Mouse (Mus musculus) MEL (cell line): ENCODE measurements around the gene Celf2. TPM values are rescaled to one million over a fixed set of nuclear protein-coding genes. Genes with fewer than 3 reads are reported as not detected.

Source experiments
- DNase-seq: peaks from one replicate; pipeline ENCODE4 v3.0.0; 2011; ENCODE audit warnings: low read depth, low spot score
- H3K27ac ChIP-seq: 2 replicates; pipeline ENCODE4 v1.5.1; 2012; ENCODE audit warnings: low read depth, mild to moderate bottlenecking, control low read depth, low read length, moderate library complexity; ENCODE audit not compliant: control insufficient read depth
- H3K27me3 ChIP-seq, 2 experiments: fragments of 150-350 bp in 1 of 2; sonication (generic) in 1 of 2; 2 replicates each; pipeline ENCODE4 v1.6.1; 2012; ENCODE audit warnings: low read length in 2 of 2, mild to moderate bottlenecking in 2 of 2, improper control_type of control experiment in 1 of 2, moderate library complexity in 1 of 2; ENCODE audit not compliant: insufficient read depth in 2 of 2, control insufficient read depth in 1 of 2
- H3K36me3 ChIP-seq, 2 experiments: 2 replicates each; pipeline ENCODE4 v1.6.1; 2012 to 2014; ENCODE audit warnings: low read length in 2 of 2, improper control_type of control experiment in 1 of 2, inconsistent platforms in 1 of 2, mild to moderate bottlenecking in 1 of 2; ENCODE audit not compliant: insufficient read depth in 2 of 2, control insufficient read depth in 1 of 2
- H3K4me1 ChIP-seq, 2 experiments: fragments of 150-350 bp in 1 of 2; sonication (generic) in 1 of 2; 2 replicates each; pipeline ENCODE4 v1.6.1; 2012; ENCODE audit warnings: low read length in 2 of 2, improper control_type of control experiment in 1 of 2, mild to moderate bottlenecking in 1 of 2; ENCODE audit not compliant: insufficient read depth in 2 of 2, control insufficient read depth in 1 of 2
- H3K4me3 ChIP-seq, 2 experiments: fragments of 150-350 bp in 1 of 2; sonication (generic) in 1 of 2; 2 replicates each; pipeline ENCODE4 v1.5.1; 2012; ENCODE audit warnings: low read depth in 2 of 2, low read length in 2 of 2, mild to moderate bottlenecking in 2 of 2, moderate library complexity in 2 of 2, control low read depth in 1 of 2, improper control_type of control experiment in 1 of 2; ENCODE audit not compliant: control insufficient read depth in 1 of 2, insufficient read depth in 1 of 2
- H3K79me2 ChIP-seq: 2 replicates; pipeline ENCODE4 v1.6.1; 2012; ENCODE audit warnings: mild to moderate bottlenecking, low read length, moderate library complexity; ENCODE audit not compliant: control insufficient read depth, poor library complexity, insufficient read depth
- H3K9ac ChIP-seq: 2 replicates; pipeline ENCODE4 v1.6.1; 2012; ENCODE audit warnings: low read depth, mild to moderate bottlenecking, control low read depth, low read length, moderate library complexity; ENCODE audit not compliant: control insufficient read depth, poor library complexity, severe bottlenecking
- H3K9me3 ChIP-seq: fragments of 150-350 bp; sonication (generic); replicated peaks from 2 replicates; pipeline ENCODE4 v1.6.1; 2012; ENCODE audit warnings: mild to moderate bottlenecking, low read length, improper control_type of control experiment, moderate library complexity; ENCODE audit not compliant: insufficient read depth
- CHD2 ChIP-seq: IDR thresholded peaks from 2 replicates; pipeline ENCODE4 v1.6.1; 2011; ENCODE audit warnings: low read length, improper control_type of control experiment
- E2F4 ChIP-seq: IDR thresholded peaks from 2 replicates; pipeline ENCODE4 v1.6.1; 2011; ENCODE audit warnings: low read depth, low read length, improper control_type of control experiment, borderline replicate concordance
- EP300 ChIP-seq, 2 experiments: IDR thresholded peaks; 2 replicates each; pipeline ENCODE4 v1.6.1; 2011; ENCODE audit warnings: improper control_type of control experiment in 2 of 2, low read length in 2 of 2, low read depth in 1 of 2, mild to moderate bottlenecking in 1 of 2
- ETS1 ChIP-seq: IDR thresholded peaks from 2 replicates; pipeline ENCODE4 v1.6.1; 2012; ENCODE audit warnings: low read depth, mild to moderate bottlenecking, inconsistent platforms, low read length, improper control_type of control experiment, moderate library complexity
- MAFK ChIP-seq: IDR thresholded peaks from 2 replicates; pipeline ENCODE4 v1.6.1; 2011; ENCODE audit warnings: low read depth, mild to moderate bottlenecking, low read length, improper control_type of control experiment, borderline replicate concordance
- MAX ChIP-seq: IDR thresholded peaks from 2 replicates; pipeline ENCODE4 v1.6.1; 2011; ENCODE audit warnings: low read length, improper control_type of control experiment
- MYC ChIP-seq: IDR thresholded peaks from 2 replicates; pipeline ENCODE4 v1.6.1; 2011; ENCODE audit warnings: low read depth, mild to moderate bottlenecking, low read length, improper control_type of control experiment, moderate library complexity
- NRF1 ChIP-seq: IDR thresholded peaks from 2 replicates; pipeline ENCODE4 v1.6.1; 2014; ENCODE audit warnings: low read depth, mild to moderate bottlenecking, inconsistent platforms, low read length, improper control_type of control experiment, moderate library complexity; ENCODE audit not compliant: poor library complexity, insufficient read depth, severe bottlenecking
- POLR2A ChIP-seq, 2 experiments: IDR thresholded peaks; 2 replicates each; pipeline ENCODE4 v1.6.1; 2011 to 2012; ENCODE audit warnings: low read length in 2 of 2, mild to moderate bottlenecking in 2 of 2, control low read depth in 1 of 2, improper control_type of control experiment in 1 of 2, low read depth in 1 of 2, moderate library complexity in 1 of 2; ENCODE audit not compliant: control insufficient read depth in 1 of 2, insufficient read depth in 1 of 2, poor library complexity in 1 of 2
- SIN3A ChIP-seq: IDR thresholded peaks from 2 replicates; pipeline ENCODE4 v1.6.1; 2012; ENCODE audit warnings: low read length, improper control_type of control experiment, inconsistent platforms
- SMC3 ChIP-seq: IDR thresholded peaks from 2 replicates; pipeline ENCODE4 v1.6.1; 2011; ENCODE audit warnings: low read depth, low read length, improper control_type of control experiment
- TBP ChIP-seq: IDR thresholded peaks from 2 replicates; pipeline ENCODE4 v1.8.0; 2011; ENCODE audit warnings: low read depth, low read length, improper control_type of control experiment
- TCF12 ChIP-seq: IDR thresholded peaks from 2 replicates; pipeline ENCODE4 v1.6.1; 2014; ENCODE audit warnings: low read depth, mild to moderate bottlenecking, inconsistent platforms, low read length, improper control_type of control experiment, moderate library complexity
- USF1 ChIP-seq: IDR thresholded peaks from 2 replicates; pipeline ENCODE4 v1.6.1; 2014; ENCODE audit warnings: low read depth, mild to moderate bottlenecking, inconsistent platforms, low read length, improper control_type of control experiment, moderate library complexity
- USF2 ChIP-seq, 2 experiments: IDR thresholded peaks; 2 replicates each; pipeline ENCODE4 v1.6.1; 2011 to 2012; ENCODE audit warnings: improper control_type of control experiment in 2 of 2, low read length in 2 of 2, borderline replicate concordance in 1 of 2, inconsistent platforms in 1 of 2, low read depth in 1 of 2, mild to moderate bottlenecking in 1 of 2; ENCODE audit not compliant: insufficient read depth in 1 of 2
- ZNF384 ChIP-seq: IDR thresholded peaks from 2 replicates; pipeline ENCODE4 v1.6.1; 2012; ENCODE audit warnings: low read depth, mild to moderate bottlenecking, inconsistent platforms, low read length, improper control_type of control experiment
- polyA plus RNA-seq, 2 experiments: library from polyadenylated mRNA; stranded (reverse) in 1 of 2; unstranded in 1 of 2; fragments of >175 nt in 1 of 2; fragments of >200 nt in 1 of 2; gene quantifications; 2 replicates each; pipeline versions ENCODE4 v1.2.1 to v1.2.4; 2012; ENCODE audit warnings: low replicate concordance in 2 of 2, low read depth in 1 of 2; ENCODE audit not compliant: insufficient read length in 2 of 2, insufficient read depth in 1 of 2, missing spikeins in 1 of 2
- total RNA-seq: library from RNA; depleted of rRNA; stranded (reverse); fragments of 300-350 nt; gene quantifications from 2 replicates; pipeline ENCODE4 v1.2.3, GENCODE M21; 2012

Gene Celf2
- total and polyA plus RNA-seq, 3 experiments = 8.9 to 16.7 TPM; not detected in 1

GRCm38 (mm10) chr2:6705929-6706739 is 803.2 kb downstream of the Celf2 start:
- no peak overlapping the region for H3K9ac ChIP-seq
- peaks cover 14% of the 10 kb centered on the region for H3K79me2 ChIP-seq
- peak overlapping the region; percentile 87 for H3K27ac ChIP-seq
- DNase-seq = peak; percentile 46
- H3K9me3 ChIP-seq = no peaks in the 10 kb centered on the region
- no peaks in the 10 kb centered on the region for H3K27me3 ChIP-seq
- peaks cover 47 to 55% of the 10 kb centered on the region in 2 experiments for H3K4me1 ChIP-seq
- TF ChIP-seq TBP (no peak), MAFK (peak; percentile 39; the same call in 1 of the 2 replicates)
- no peak overlapping the region for H3K4me3 ChIP-seq
- peaks cover 0 to 79% of the 10 kb centered on the region in 2 experiments; a peak in 2 of 4 replicates for H3K36me3 ChIP-seq

GRCm38 (mm10) chr2:6705475-6705874 is 803.9 kb downstream of the Celf2 start:
- peak; percentile 28 for DNase-seq
- no peak for TF ChIP-seq E2F4
- TF ChIP-seq ETS1 = no peak
- TF ChIP-seq MYC = no peak
- TF ChIP-seq USF2 (IDR thresholded peaks at IDR 0.05; ENCODE audit: borderline replicate concordance in 1 of 2, insufficient read depth in 1 of 2, low read depth in 1 of 2, low read length in 2 of 2) = no peak
- no peak for TF ChIP-seq SMC3
- TF ChIP-seq USF1 = no peak
- no peak for TF ChIP-seq SIN3A
- TF ChIP-seq POLR2A (IDR thresholded peaks at IDR 0.05; ENCODE audit: control insufficient read depth in 1 of 2, insufficient read depth in 1 of 2, low read depth in 1 of 2, low read length in 2 of 2, poor library complexity in 1 of 2) = no peak
- TF ChIP-seq CHD2 = no peak
- TF ChIP-seq EP300 (IDR thresholded peaks at IDR 0.05; ENCODE audit: low read depth in 1 of 2, low read length in 2 of 2) = no peak
- TF ChIP-seq ZNF384 = no peak
- no peak for TF ChIP-seq MAX
- TF ChIP-seq MAFK = no peak
- TF ChIP-seq TCF12 = no peak
- no peak for TF ChIP-seq NRF1
- TF ChIP-seq, all 39 proteins: peak for 0
- Histone ChIP-seq H3K9me3 (no peaks in the 10 kb centered on the region), H3K4me1 (peaks cover 47 to 55% of the 10 kb centered on the region in 2 experiments), H3K9ac (peak overlapping the region; percentile 40; the same call in 1 of the 2 replicates), H3K79me2 (peaks cover 14% of the 10 kb centered on the region), H3K36me3 (peaks cover 0 to 74% of the 10 kb centered on the region in 2 experiments; a peak in 2 of 4 replicates), H3K27me3 (no peaks in the 10 kb centered on the region), H3K4me3 (no peak overlapping the region), H3K27ac (peak overlapping the region; percentile 87)
